Mouse (Mus musculus) kidney, adult 11 months (tissue): Measurements from ENCODE around the gene Tmem168.

Source experiments
- DNase-seq: peaks from one replicate; pipeline ENCODE4 v3.0.0; 2022

Tmem168 gene

GRCm38 (mm10) chr6:13607621-13608493, at the start of gene Tmem168:
Gene Tmem168 (minus strand): TSS chr6:13608100.
- DNase-seq, result peak; percentile 88

DNA sequence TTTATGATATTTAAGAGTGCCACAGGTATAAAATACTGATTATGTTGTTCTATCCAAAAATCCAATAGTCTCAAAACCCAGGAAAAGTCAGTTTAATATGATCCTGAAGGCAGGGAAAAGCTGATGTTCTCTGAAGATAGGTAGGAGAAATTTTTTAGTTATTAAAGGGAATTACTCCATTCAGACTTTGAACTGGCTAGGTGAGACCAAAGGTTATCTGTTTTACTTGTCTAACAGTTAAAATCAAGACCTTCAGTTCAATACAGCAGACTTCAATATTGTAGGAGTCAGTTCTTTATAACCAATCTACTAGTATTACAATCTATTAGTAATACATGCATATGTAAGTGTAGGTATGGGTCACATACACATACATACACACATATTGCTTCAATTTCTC, 46.2 kb upstream of the Tmem168 start:
- DNase-seq, result no peak

GRCm38 (mm10) chr6:13652284-13652683, 44.4 kb upstream of the Tmem168 start:
- no peak for DNase-seq

DNA sequence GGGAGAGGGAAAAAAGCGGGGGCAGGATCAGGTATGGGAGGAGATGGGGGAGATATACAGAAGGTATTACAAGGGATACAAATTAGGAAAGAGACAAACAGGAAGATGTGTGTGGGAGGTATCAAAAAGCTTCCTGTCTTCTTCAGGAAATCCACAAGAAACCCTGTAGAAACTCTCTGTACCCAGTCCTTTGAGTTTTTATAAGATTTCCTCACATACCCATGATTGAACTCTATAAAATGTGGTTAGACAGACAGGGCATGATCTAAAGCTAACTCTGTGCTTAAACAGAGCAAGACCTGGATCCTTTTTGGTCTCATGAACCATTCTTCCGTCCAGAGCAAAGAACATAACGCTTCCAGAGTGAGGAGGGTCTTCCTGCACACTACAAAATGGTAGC, 43.0 kb upstream of the Tmem168 start:
- no peak for DNase-seq

GRCm38 (mm10) chr6:13648305-13648704, 40.4 kb upstream of the Tmem168 start:
- no peak for DNase-seq

DNA sequence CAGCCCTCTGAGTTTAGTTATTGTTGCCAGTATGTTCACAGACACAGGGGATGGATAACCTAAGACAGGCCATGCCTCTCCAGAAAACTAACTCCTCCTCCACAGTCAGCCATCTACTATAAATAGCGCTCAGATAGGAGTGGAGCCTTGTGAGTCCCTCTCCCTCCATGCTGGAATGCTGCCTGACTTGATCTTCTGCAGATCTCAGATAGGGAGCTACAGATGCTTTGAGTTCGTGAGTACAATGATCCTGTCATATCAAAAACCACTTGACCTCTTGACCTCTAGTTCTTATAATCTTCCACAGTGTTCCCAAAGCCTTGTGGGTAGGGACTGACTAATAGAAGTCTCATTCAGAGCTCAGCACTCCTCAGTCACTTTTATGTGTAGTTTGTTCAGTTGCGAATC, 28.7 kb upstream of the Tmem168 start:
- no peak for DNase-seq

DNA sequence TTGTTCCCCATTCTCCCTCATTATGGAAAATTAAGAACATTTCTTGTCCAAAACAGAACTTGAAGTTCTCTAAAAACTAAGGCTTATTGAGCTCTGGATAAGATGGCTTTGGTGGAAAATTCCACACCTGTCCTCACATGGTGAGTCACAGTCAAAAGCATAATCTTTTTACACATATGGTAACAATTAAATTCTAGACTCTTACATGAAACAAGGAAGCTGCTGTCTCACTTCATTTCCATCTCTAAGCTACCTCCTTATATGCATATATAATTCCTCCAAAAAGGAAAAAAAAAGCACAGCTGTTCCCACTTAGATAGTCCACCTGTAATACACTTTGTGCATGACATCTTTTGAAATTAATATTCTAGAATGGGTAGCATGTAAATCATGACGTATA, 24.7 kb upstream of the Tmem168 start:
- DNase-seq, result no peak

DNA sequence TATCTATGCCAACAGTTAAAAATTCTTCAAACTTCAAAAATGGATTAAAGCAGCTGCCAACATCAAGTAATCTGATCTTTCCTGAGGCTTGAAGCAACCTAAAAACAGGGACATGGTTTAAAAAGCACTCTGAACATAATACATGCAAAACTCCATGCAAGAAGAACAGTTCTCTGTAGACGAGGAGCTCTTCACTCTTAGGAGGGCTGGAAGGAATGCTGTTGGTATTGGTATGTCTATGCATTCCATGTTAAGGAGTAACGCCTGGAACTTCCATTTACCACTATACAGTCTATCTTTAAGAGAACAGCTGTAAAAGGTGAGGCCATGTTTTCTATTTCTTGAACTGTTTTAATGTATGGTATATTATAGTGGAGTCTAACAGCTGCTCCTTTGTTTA, 22.7 kb upstream of the Tmem168 start:
- no peak for DNase-seq

DNA sequence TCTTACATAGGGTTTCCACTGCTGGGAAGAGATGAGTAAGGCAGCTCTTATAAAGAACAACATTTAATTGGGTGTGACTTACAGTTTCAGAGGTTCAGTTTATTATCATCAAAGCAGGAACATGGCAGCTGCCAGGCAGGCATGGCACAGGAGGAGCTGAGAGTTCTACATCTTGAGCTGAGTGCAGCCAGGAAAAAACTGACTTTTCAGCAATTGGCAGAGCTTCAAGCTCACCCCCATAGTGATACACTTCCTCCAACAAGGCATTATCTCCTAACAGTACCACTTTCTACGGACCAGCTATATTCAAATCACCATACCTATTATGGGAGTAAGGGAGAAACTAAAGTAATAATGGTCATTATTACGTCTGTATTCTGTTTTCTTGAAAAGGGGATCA, 11.7 kb upstream of the Tmem168 start:
- DNase-seq, result no peak

DNA sequence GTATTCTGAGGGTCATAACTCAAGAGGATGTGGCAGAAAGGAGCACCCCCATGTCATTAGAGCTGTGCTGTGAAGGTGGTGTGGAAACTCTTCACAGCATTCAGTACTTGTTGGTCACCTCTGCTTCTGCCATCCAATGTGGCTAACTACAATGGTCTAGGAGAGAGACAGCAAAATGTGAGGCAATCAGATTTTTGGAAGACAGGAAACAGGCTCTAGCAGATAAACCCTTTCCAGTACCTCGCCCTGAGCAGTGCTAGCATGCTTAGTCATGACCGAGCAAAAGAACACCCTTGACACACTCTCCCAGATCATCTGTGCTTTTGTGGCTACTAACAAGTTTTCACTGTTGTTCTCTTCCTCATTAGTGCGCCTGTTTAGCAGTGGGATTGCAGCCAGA, 9.2 kb upstream of the Tmem168 start:
- DNase-seq, result no peak

DNA sequence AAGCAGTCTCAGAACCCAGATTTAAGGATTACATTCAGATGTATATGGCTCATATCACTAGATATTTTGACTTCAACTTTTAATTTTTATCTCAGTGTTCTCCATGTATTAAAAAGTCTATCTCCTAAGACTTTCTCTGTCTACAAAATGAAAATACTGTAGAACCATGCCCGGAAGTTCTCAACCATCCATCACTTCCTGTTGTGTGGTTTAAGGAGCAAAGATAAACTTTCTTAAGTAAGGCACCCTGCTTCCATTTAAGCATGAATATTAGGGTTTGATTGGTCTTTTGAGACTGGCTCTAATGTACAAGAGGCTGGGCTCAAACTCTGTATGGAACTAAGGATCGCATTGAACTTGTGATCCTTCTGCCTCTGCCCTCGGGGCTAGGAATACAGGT, 6.7 kb upstream of the Tmem168 start:
- DNase-seq, result no peak

- DNase-seq, result no peak
Measured at GRCm38 (mm10) chr6:13613671-13614070, 5.8 kb upstream of the Tmem168 start.

- no peak for DNase-seq
Measured at GRCm38 (mm10) chr6:13610869-13611268, 3.0 kb upstream of the Tmem168 start.

GRCm38 (mm10) chr6:13609353-13610140, 1.6 kb upstream of the Tmem168 start:
- peak; percentile 33 for DNase-seq

- no peak for DNase-seq
Measured at GRCm38 (mm10) chr6:13606921-13607620, 829 bp downstream of the Tmem168 start.

- no peak for DNase-seq
Measured at GRCm38 (mm10) chr6:13606394-13606793, 1.5 kb downstream of the Tmem168 start.

DNA sequence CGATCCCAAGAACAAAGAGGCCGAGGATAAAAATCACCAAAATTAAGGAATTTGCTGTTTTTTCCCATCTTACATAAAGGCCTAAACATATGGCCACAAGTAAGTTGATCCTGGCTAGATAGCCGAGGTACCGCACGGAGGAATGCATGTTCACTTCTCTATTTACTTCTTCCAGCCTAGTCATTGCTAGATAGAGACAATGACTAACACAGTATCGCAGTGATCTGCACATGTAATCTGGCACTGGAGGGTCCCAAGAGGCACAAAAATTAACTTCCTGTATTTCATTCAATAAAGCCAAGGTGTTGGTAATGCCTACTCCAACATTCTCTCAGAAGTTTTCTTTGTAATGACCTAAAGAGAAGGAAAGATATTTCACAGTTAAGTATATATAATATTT, 4.8 kb downstream of the Tmem168 start:
- no peak for DNase-seq

DNA sequence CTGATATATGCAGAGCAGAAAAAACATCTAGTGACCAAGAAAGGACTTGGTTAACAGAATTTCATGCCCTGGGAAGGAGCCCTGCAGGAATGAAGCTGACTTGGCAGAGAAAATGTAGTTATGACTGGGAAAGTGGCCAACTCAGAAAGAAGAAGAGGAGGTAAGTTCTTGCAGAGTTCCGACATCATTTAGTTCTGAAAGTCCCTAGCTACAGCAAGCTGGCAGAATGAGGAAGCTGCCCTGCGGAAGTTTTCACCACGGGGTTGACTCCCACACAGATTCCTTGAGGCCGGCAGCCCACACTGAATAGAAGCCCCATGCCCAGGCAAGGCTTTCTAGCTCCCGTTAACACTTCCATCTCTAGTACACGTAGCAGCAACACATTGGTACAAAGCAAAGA, 6.3 kb downstream of the Tmem168 start:
- peak; percentile 36 for DNase-seq

GRCm38 (mm10) chr6:13598239-13598923, 9.5 kb downstream of the Tmem168 start:
- no peak for DNase-seq

- DNase-seq, result no peak
Measured at GRCm38 (mm10) chr6:13592729-13593345, 15.1 kb downstream of the Tmem168 start.

DNA sequence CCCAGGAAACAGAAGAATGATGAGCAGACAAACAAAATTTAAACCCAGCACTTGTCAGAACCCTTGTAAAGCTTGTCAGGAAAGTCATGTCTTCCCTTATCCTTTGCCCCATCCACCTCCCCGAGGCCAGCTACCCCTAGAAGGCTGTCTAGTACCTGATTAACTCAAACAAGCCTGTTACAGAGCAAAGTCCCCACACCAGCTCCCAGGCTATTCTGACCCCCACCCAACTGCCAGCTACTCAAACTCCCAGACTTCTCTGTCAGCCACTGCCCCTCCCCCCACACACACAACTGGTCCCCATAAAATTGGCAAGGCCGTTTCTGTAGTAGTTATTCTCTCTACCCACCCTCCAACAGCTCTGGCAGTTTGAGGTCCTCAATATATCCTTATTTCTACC, 21.3 kb downstream of the Tmem168 start:
- DNase-seq, result peak; percentile 85

GRCm38 (mm10) chr6:13586154-13586553, 21.7 kb downstream of the Tmem168 start:
- no peak for DNase-seq
